Mouse (Mus musculus) liver, adult 2 months (tissue): ENCODE data around the gene Cux1. TPM values are rescaled to one million over a fixed set of nuclear protein-coding genes. Genes with fewer than 3 reads are reported as not detected.
"Not testable (repeated sequence)": the region's sequence is repeated elsewhere in the genome, so short reads cannot be mapped to it uniquely, and the experiment has no call there.

Experiments
- DNase-seq: peaks from one replicate; pipeline ENCODE4 v3.0.0-alpha.2; 2011; ENCODE audit warnings: low read depth, low spot score; ENCODE audit errors: extremely low read depth
- H3K27ac ChIP-seq: fragments of 200-500 bp; replicated peaks from 2 replicates; pipeline ENCODE4 v1.5.1; 2012; ENCODE audit warnings: low read depth, mild to moderate bottlenecking, control low read depth, inconsistent platforms, low read length; ENCODE audit not compliant: insufficient read depth
- H3K27me3 ChIP-seq: fragments of 200-500 bp; 2 replicates; pipeline ENCODE4 v1.6.1; 2012; ENCODE audit warnings: mild to moderate bottlenecking, moderate library complexity, low read length, inconsistent platforms; ENCODE audit not compliant: control insufficient read depth, insufficient read depth
- H3K36me3 ChIP-seq: fragments of 200-500 bp; 2 replicates; pipeline ENCODE4 v1.6.1; 2012; ENCODE audit warnings: low read length, inconsistent platforms; ENCODE audit not compliant: control insufficient read depth, insufficient read depth
- H3K4me1 ChIP-seq: fragments of 200-500 bp; 2 replicates; pipeline ENCODE4 v1.6.1; 2011; ENCODE audit warnings: low read length; ENCODE audit not compliant: control insufficient read depth, insufficient read depth
- H3K4me3 ChIP-seq: fragments of 200-500 bp; 2 replicates; pipeline ENCODE4 v1.5.1; 2011; ENCODE audit warnings: low read depth, mild to moderate bottlenecking, control low read depth, low read length, moderate library complexity; ENCODE audit not compliant: insufficient read depth
- H3K79me2 ChIP-seq: fragments of 200-500 bp; 2 replicates; pipeline ENCODE4 v1.6.1; 2012; ENCODE audit warnings: inconsistent platforms, mild to moderate bottlenecking, low read length, moderate library complexity; ENCODE audit not compliant: control insufficient read depth, insufficient read depth
- H3K9ac ChIP-seq: fragments of 200-500 bp; 2 replicates; pipeline ENCODE4 v1.6.1; 2012; ENCODE audit warnings: low read depth, mild to moderate bottlenecking, control low read depth, inconsistent platforms, low read length
- CTCF ChIP-seq: fragments of 200-500 bp; IDR thresholded peaks from 2 replicates; pipeline ENCODE4 v1.5.1; 2011; ENCODE audit warnings: low read depth, low read length, control low read depth
- POLR2A ChIP-seq: fragments of 200-500 bp; IDR thresholded peaks from 2 replicates; pipeline ENCODE4 v1.6.1; 2011; ENCODE audit warnings: low read length, control low read depth; ENCODE audit not compliant: insufficient read depth; ENCODE audit errors: extremely low read depth
- WGBS: fragments of 180-500 bp; shearing (Covaris S2); methylation state at CpG from one replicate; pipeline ENCODE4 v1.1.7; 2018; 5-methylcytosine and 5-hydroxymethylcytosine counted together
- polyA plus RNA-seq: library from polyadenylated mRNA; depleted of rRNA; stranded (reverse); fragments of >200 nt; gene quantifications from 2 replicates; pipeline ENCODE4 v1.2.3, GENCODE M21; 2012
- total RNA-seq: library from RNA; depleted of rRNA; stranded (reverse); fragments of >200 nt; gene quantifications from 2 replicates; pipeline ENCODE4 v1.2.3, GENCODE M21; 2014

Cux1 gene
- total and polyA plus RNA-seq, 2 experiments = 11.6 to 12.6 TPM

GRCm38 (mm10) chr5:136215958-136216357 lies 351.3 kb downstream of the Cux1 start:
- Histone ChIP-seq H3K4me1 (peaks cover 3% of the 10 kb centered on the region; the same call in 1 of the 2 replicates), H3K9ac (no peak overlapping the region), H3K79me2 (no peaks in the 10 kb centered on the region), H3K4me3 (no peak overlapping the region), H3K36me3 (no peaks in the 10 kb centered on the region), H3K27me3 (no peaks in the 10 kb centered on the region), H3K27ac (no peak overlapping the region)
- WGBS = 68% methylated on average over 5 of the region's 5 CpGs
- no peak for DNase-seq
- no peak for TF ChIP-seq POLR2A
- TF ChIP-seq CTCF = no peak

- WGBS = 96% methylated on average over 3 of the region's 3 CpGs
- H3K9ac ChIP-seq = no peak overlapping the region
- H3K4me3 ChIP-seq = no peak overlapping the region
- H3K27ac ChIP-seq = no peak overlapping the region
- no peaks in the 10 kb centered on the region for H3K36me3 ChIP-seq
- TF ChIP-seq CTCF = peak; percentile 20; the same call in 1 of the 2 replicates
- no peak for TF ChIP-seq POLR2A
- H3K27me3 ChIP-seq = no peaks in the 10 kb centered on the region
- H3K4me1 ChIP-seq = peaks cover 3% of the 10 kb centered on the region; the same call in 1 of the 2 replicates
- no peaks in the 10 kb centered on the region for H3K79me2 ChIP-seq
- no peak for DNase-seq
These were observed 352.1 kb downstream of the Cux1 start for GRCm38 (mm10) chr5:136215211-136215610.

GRCm38 (mm10) chr5:136213716-136214115 lies 353.6 kb downstream of the Cux1 start:
- Histone ChIP-seq H3K4me1 (peaks cover 3% of the 10 kb centered on the region; the same call in 1 of the 2 replicates), H3K79me2 (no peaks in the 10 kb centered on the region), H3K9ac (no peak overlapping the region), H3K27ac (no peak overlapping the region), H3K36me3 (no peaks in the 10 kb centered on the region), H3K27me3 (no peaks in the 10 kb centered on the region), H3K4me3 (no peak overlapping the region)
- TF ChIP-seq POLR2A = no peak
- no peak for TF ChIP-seq CTCF
- 22% methylated on average over 5 of the region's 5 CpGs for WGBS
- DNase-seq = peak; percentile 91

DNA sequence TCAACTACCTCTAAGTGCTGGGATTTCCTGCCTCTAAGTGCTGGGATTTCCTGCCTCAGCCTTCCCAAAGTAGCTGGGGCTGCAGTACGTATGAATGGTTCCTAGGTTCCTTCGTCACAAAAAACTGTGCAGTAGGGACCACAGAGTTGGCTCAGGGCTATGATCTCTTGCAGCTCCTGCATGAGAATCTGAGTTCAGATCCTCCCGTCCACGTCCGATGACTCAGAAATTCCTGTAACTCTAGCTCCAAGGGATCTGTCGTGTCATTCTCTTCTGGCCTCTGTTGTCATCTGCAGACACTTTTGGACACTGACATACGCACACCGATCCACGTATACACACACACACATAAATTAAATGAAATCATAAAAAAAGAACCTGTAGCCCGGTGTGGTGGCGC lies 354.6 kb downstream of the Cux1 start:
- Histone ChIP-seq H3K27me3 (no peaks in the 10 kb centered on the region), H3K4me3 (no peak overlapping the region), H3K9ac (no peak overlapping the region), H3K79me2 (no peaks in the 10 kb centered on the region), H3K27ac (no peak overlapping the region), H3K36me3 (no peaks in the 10 kb centered on the region), H3K4me1 (peaks cover 3% of the 10 kb centered on the region; the same call in 1 of the 2 replicates)
- 90% methylated on average over 11 of the region's 11 CpGs for WGBS
- TF ChIP-seq POLR2A (no peak), CTCF (no peak)
- DNase-seq = no peak

DNA sequence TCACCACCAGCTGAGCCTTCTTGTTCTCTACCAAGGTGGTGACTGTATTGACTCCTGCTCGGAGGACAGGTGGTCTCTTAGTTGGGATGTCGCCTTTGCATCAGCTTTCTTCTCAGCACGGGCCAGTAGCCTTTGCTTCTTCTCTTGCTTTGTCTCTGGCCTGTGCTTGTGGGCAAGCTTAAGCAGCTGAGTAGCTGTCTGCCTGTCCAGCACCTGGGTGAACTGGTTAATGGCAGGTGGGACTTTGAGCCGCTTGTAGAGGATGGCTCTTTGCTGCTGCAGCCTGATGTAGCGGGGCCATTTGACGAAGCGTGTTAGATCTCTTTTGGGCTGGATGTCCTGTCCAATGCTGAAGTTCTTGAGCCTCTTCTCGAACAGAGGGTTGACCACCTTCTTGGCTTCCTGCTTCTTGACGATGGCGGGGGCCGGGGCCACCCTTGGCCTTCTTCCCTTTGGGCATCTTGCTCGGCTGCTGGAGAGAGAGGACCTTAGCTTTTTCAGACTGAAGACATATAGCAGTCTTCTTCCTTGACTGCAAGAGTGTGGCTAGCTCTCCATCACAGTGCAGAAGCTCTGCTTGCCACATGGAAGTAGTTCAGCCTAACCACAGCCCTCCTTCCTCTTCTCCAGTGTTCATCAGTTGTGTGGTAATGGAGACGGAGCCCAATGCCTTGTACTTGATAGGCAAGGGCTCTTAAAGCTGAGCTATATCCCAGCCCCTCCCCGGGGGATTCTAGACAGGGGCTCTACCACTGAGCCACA lies 355.8 kb downstream of the Cux1 start:
- H3K4me3 ChIP-seq, DNase-seq, H3K36me3 ChIP-seq, H3K4me1 ChIP-seq, H3K79me2 ChIP-seq, H3K27ac ChIP-seq, H3K27me3 ChIP-seq, H3K9ac ChIP-seq: not testable (repeated sequence)
- WGBS = 92% methylated on average over 14 of the region's 14 CpGs

DNA sequence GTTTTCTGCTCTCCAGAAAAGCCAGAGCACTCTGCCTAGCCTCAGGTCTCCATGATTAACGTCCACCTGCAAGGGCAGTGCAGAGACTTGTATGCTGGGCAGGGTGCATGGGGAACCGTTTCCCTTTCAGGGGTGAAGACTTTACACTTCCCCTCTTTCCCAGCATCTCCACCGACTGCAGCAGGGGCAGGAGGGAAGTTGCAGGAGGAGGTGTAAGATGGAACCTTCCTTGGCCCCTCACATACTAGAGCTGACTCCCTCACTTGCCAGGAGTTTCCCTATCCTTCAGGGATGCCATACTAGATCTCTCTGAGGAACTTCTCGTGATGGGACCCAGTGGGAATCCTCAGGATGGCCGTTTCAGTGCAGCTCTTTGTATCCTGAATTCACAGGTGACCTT lies 356.7 kb downstream of the Cux1 start:
- Histone ChIP-seq H3K4me3 (no peak overlapping the region), H3K36me3 (no peaks in the 10 kb centered on the region), H3K4me1 (peaks cover 3% of the 10 kb centered on the region; the same call in 1 of the 2 replicates), H3K9ac (no peak overlapping the region), H3K27ac (no peak overlapping the region), H3K27me3 (no peaks in the 10 kb centered on the region), H3K79me2 (no peaks in the 10 kb centered on the region)
- no peak for DNase-seq
- TF ChIP-seq POLR2A (no peak), CTCF (no peak)
- 56% methylated on average over 5 of the region's 5 CpGs for WGBS
